17 mouse cellular contexts compared by ENCODE assay signal in the genomic region with DNA sequence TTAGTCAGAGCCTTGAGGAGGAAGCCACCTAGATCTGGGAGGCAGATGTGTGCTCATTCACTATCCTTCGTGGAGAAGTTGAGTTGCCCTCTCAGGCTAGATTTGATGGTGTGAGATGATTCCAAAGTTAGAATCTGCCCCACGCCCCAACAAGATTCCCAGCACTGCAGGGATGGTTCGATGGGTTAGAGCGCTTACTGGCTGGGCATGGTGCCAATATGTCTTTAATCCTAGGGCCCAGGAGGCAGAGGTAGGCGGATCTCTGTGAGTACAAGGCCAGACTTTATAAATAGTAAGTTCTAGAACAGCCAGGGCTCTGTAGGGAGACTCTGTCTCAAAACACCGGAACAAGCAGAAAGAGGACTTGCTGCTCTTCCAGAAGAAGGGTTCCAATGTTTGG.
A peak's percentile ranks its signal among the peaks of the same experiment; 100 is the strongest.
DNase-seq lines count a peak whose midpoint lies in the region; ATAC-seq and TF ChIP-seq lines count a peak whose summit lies in the region.
"Had no signal": no experiment of that assay in that cellular context is flagged by ENCODE, and none has a peak within 500 bp of the region (broad histone marks: within the 10 kb centered on the region; RNA-seq: fewer than 3 reads in every experiment).

No protein-coding gene starts in this region.

- 0 out of 2 replicates have a peak overlapping the region, but pooled peaks have one; percentile 90 for H3K4me2 ChIP-seq in heart, embryonic 13.5 days
- H3K4me2 ChIP-seq in heart, embryonic 11.5 days, result no peak overlapping the region
- H3K4me2 ChIP-seq in lung, embryonic 14.5 days, result peak overlapping the region; percentile 76; the same call in 1 of the 2 replicates

- no peak overlapping the region for H3K4me3 ChIP-seq in heart, embryonic 13.5 days
- no peak overlapping the region for H3K4me3 ChIP-seq in heart, embryonic 11.5 days (ENCODE audit: low read depth, low read length)
- H3K4me3 ChIP-seq in lung, embryonic 14.5 days (ENCODE audit: low read depth, low read length), result no peak overlapping the region
- no peak overlapping the region for H3K4me3 ChIP-seq in olfactory bulb, adult 2 months (ENCODE audit: insufficient read depth, low read depth, low read length)
- H3K4me3 ChIP-seq: erythroblast, embryonic 14.5 days had no signal

- H3K9ac ChIP-seq in heart, embryonic 13.5 days, result no peak overlapping the region
- H3K9ac ChIP-seq in heart, embryonic 11.5 days (ENCODE audit: low read depth, low read length), result no peak overlapping the region
- no peak overlapping the region for H3K9ac ChIP-seq in lung, embryonic 14.5 days
- H3K9ac ChIP-seq: hindbrain, embryonic 15.5 days had no signal

- no peak overlapping the region for H3K27ac ChIP-seq in heart, embryonic 13.5 days (replicated peaks)
- no peak overlapping the region for H3K27ac ChIP-seq in heart, embryonic 11.5 days (ENCODE audit: low read depth, low read length)
- no peak overlapping the region for H3K27ac ChIP-seq in lung, embryonic 14.5 days (ENCODE audit: low read depth)
- 0 out of 2 replicates have a peak overlapping the region, but pooled peaks have one; percentile 21 for H3K27ac ChIP-seq in olfactory bulb, adult 2 months (ENCODE audit: insufficient read depth, low read depth, low read length)
- H3K27ac ChIP-seq: hindbrain, embryonic 15.5 days had no signal

- ATAC-seq in CD4-positive, CD25-positive, alpha-beta regulatory T cell, adult 4 months, result no peak
- no peak for ATAC-seq in heart, embryonic 13.5 days (ENCODE audit: extremely low read depth, insufficient number of reproducible peaks, low FRiP score, low TSS enrichment)
- no peak for ATAC-seq in heart, embryonic 11.5 days (replicated peaks; ENCODE audit: insufficient number of reproducible peaks, low FRiP score, low TSS enrichment)
- ATAC-seq in lung, embryonic 14.5 days (ENCODE audit: insufficient read depth), result no peak
- ATAC-seq: forebrain, embryonic 16.5 days; lung, postnatal 0 days had no signal

- no peaks in the 10 kb centered on the region for H3K36me3 ChIP-seq in heart, embryonic 13.5 days
- no peaks in the 10 kb centered on the region for H3K36me3 ChIP-seq in heart, embryonic 11.5 days (ENCODE audit: control insufficient read depth, insufficient read depth, low read length)
- no peaks in the 10 kb centered on the region for H3K36me3 ChIP-seq in lung, embryonic 14.5 days (ENCODE audit: insufficient read depth)
- H3K36me3 ChIP-seq: hindbrain, embryonic 15.5 days had no signal

- TF ChIP-seq CTCF in lung, embryonic 14.5 days (IDR thresholded peaks at IDR 0.05; ENCODE audit: low read depth), result no peak
- no peak for TF ChIP-seq CTCF in olfactory bulb, adult 2 months (IDR thresholded peaks at IDR 0.05; ENCODE audit: insufficient read depth, low read depth, low read length)

- peaks cover 27% of the 10 kb centered on the region for H3K27me3 ChIP-seq in heart, embryonic 13.5 days (replicated peaks)
- H3K27me3 ChIP-seq in heart, embryonic 11.5 days (ENCODE audit: control insufficient read depth, insufficient read depth, low read length), result peaks cover 33% of the 10 kb centered on the region
- no peaks in the 10 kb centered on the region for H3K27me3 ChIP-seq in lung, embryonic 14.5 days (ENCODE audit: insufficient read depth, low read length)

- peaks cover 21% of the 10 kb centered on the region for H3K4me1 ChIP-seq in heart, embryonic 13.5 days
- no peaks in the 10 kb centered on the region; the same call in 1 of the 2 replicates for H3K4me1 ChIP-seq in heart, embryonic 11.5 days (ENCODE audit: control insufficient read depth, insufficient read depth, low read length)
- H3K4me1 ChIP-seq in lung, embryonic 14.5 days (ENCODE audit: insufficient read depth), result peaks cover 20% of the 10 kb centered on the region
- H3K4me1 ChIP-seq in olfactory bulb, adult 2 months (ENCODE audit: control insufficient read depth, insufficient read depth, low read length), result peaks cover 26% of the 10 kb centered on the region

- H3K9me3 ChIP-seq in heart, embryonic 13.5 days, result no peaks in the 10 kb centered on the region
- no peaks in the 10 kb centered on the region for H3K9me3 ChIP-seq in heart, embryonic 11.5 days (replicated peaks; ENCODE audit: control insufficient read depth, low read length)
- no peaks in the 10 kb centered on the region for H3K9me3 ChIP-seq in lung, embryonic 14.5 days (ENCODE audit: low read depth, low read length)
- H3K9me3 ChIP-seq: hindbrain, embryonic 15.5 days had no signal

- WGBS in heart, embryonic 13.5 days, result 60% methylated on average over 6 of the region's 6 CpGs
- WGBS in heart, embryonic 11.5 days (ENCODE audit: insufficient replicate concordance), result 69% methylated on average over 6 of the region's 6 CpGs
- 63% methylated on average over 6 of the region's 6 CpGs for WGBS in lung, embryonic 14.5 days
- WGBS in olfactory bulb, adult 2 months, result 19% methylated on average over 6 of the region's 6 CpGs

- TF ChIP-seq POLR2A in olfactory bulb, adult 2 months (IDR thresholded peaks at IDR 0.05; ENCODE audit: insufficient read depth, low read depth, low read length), result no peak

- DNase-seq in CD4-positive, CD25-positive, alpha-beta regulatory T cell, adult 2 months (ENCODE audit: low read depth, low spot score), result peak; percentile 12
- peak; percentile 34 for DNase-seq in lung, embryonic 14.5 days
- DNase-seq in lung, postnatal 25 days (ENCODE audit: low spot score), result no peak
- DNase-seq in natural killer cell, adult 2 months (ENCODE audit: low spot score in 2 of 2), result no peak
- DNase-seq: cerebellum, postnatal 10 days; embryo, embryonic 11 days; gastrocnemius, postnatal 14 days; kidney, adult 8-10 months; spleen, adult 18-20 months had no signal

Comparison
In these comparisons a context has a peak if more than half of its experiments do, and no peak if none do; other contexts are left out.
1. DNase-seq: peak in CD4-positive, CD25-positive, alpha-beta regulatory T cell, adult 2 months (single experiment) and lung, embryonic 14.5 days (single experiment); none in lung, postnatal 25 days (single experiment) and natural killer cell, adult 2 months (0 of 2).